Mouse (Mus musculus): ENCODE results near the gene Pacrg. TPM values are rescaled to one million over a fixed set of nuclear protein-coding genes. Genes with fewer than 3 reads are reported as not detected.

Gene Pacrg
- polyA plus RNA-seq, 1 experiment: 264 TPM

DNA sequence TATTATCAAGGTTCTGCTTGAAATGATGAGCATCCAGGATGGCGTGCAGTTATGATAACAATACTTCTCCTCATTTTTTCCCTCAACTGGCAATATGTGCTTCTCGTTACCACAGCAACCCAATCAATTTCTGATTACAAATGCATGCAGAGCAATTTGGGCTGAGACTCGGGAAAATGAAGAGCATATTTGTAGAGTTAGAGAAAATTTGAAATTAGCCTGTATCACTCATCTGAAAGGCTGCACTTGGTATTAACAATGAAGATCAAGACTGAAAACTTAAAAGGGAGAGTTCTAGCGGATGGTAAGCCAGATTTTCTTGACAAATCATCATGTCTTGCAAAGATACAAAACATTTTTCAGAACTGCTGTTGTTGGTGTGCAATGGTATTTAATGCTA lies 21.1 kb downstream of the Pacrg start:
- H3K27me3 ChIP-seq (ENCODE audit: control insufficient read depth, insufficient read depth, low read length): no peaks in the 10 kb centered on the region
- no peak overlapping the region for H3K27ac ChIP-seq (ENCODE audit: control insufficient read depth, insufficient read depth, low read depth, low read length)
- no peaks in the 10 kb centered on the region for H3K36me3 ChIP-seq (ENCODE audit: control insufficient read depth, insufficient read depth, low read length)
- no peak for TF ChIP-seq CTCF (IDR thresholded peaks at IDR 0.05; ENCODE audit: control insufficient read depth, insufficient read depth, insufficient replicate concordance, low read depth, low read length)
- TF ChIP-seq POLR2A (IDR thresholded peaks at IDR 0.05; ENCODE audit: control insufficient read depth, low read depth, low read length): no peak
- no peak overlapping the region for H3K4me3 ChIP-seq (ENCODE audit: control insufficient read depth, low read depth, low read length)
- H3K4me1 ChIP-seq (ENCODE audit: control insufficient read depth, insufficient read depth, low read length): no peaks in the 10 kb centered on the region

- no peak overlapping the region for H3K4me3 ChIP-seq (ENCODE audit: control insufficient read depth, low read depth, low read length)
- H3K27ac ChIP-seq (ENCODE audit: control insufficient read depth, insufficient read depth, low read depth, low read length): no peak overlapping the region
- H3K4me1 ChIP-seq (ENCODE audit: control insufficient read depth, insufficient read depth, low read length): no peaks in the 10 kb centered on the region
- no peak for TF ChIP-seq CTCF (IDR thresholded peaks at IDR 0.05; ENCODE audit: control insufficient read depth, insufficient read depth, insufficient replicate concordance, low read depth, low read length)
- no peak for TF ChIP-seq POLR2A (IDR thresholded peaks at IDR 0.05; ENCODE audit: control insufficient read depth, low read depth, low read length)
- no peaks in the 10 kb centered on the region for H3K36me3 ChIP-seq (ENCODE audit: control insufficient read depth, insufficient read depth, low read length)
- no peaks in the 10 kb centered on the region for H3K27me3 ChIP-seq (ENCODE audit: control insufficient read depth, insufficient read depth, low read length)
Measured at GRCm38 (mm10) chr17:10808571-10808970, 31.5 kb downstream of the Pacrg start.

- no peaks in the 10 kb centered on the region for H3K36me3 ChIP-seq (ENCODE audit: control insufficient read depth, insufficient read depth, low read length)
- no peak overlapping the region for H3K27ac ChIP-seq (ENCODE audit: control insufficient read depth, insufficient read depth, low read depth, low read length)
- H3K27me3 ChIP-seq (ENCODE audit: control insufficient read depth, insufficient read depth, low read length): no peaks in the 10 kb centered on the region
- no peaks in the 10 kb centered on the region for H3K4me1 ChIP-seq (ENCODE audit: control insufficient read depth, insufficient read depth, low read length)
- TF ChIP-seq POLR2A (IDR thresholded peaks at IDR 0.05; ENCODE audit: control insufficient read depth, low read depth, low read length) (no peak), CTCF (IDR thresholded peaks at IDR 0.05; ENCODE audit: control insufficient read depth, insufficient read depth, insufficient replicate concordance, low read depth, low read length) (no peak)
- H3K4me3 ChIP-seq (ENCODE audit: control insufficient read depth, low read depth, low read length): no peak overlapping the region
Measured at GRCm38 (mm10) chr17:10807261-10807998, 32.7 kb downstream of the Pacrg start.

GRCm38 (mm10) chr17:10806692-10807091 lies 33.4 kb downstream of the Pacrg start:
- H3K36me3 ChIP-seq (ENCODE audit: control insufficient read depth, insufficient read depth, low read length): no peaks in the 10 kb centered on the region
- H3K27me3 ChIP-seq (ENCODE audit: control insufficient read depth, insufficient read depth, low read length): no peaks in the 10 kb centered on the region
- no peaks in the 10 kb centered on the region for H3K4me1 ChIP-seq (ENCODE audit: control insufficient read depth, insufficient read depth, low read length)
- H3K4me3 ChIP-seq (ENCODE audit: control insufficient read depth, low read depth, low read length): no peak overlapping the region
- no peak overlapping the region for H3K27ac ChIP-seq (ENCODE audit: control insufficient read depth, insufficient read depth, low read depth, low read length)
- TF ChIP-seq CTCF (IDR thresholded peaks at IDR 0.05; ENCODE audit: control insufficient read depth, insufficient read depth, insufficient replicate concordance, low read depth, low read length) (no peak), POLR2A (IDR thresholded peaks at IDR 0.05; ENCODE audit: control insufficient read depth, low read depth, low read length) (no peak)

DNA sequence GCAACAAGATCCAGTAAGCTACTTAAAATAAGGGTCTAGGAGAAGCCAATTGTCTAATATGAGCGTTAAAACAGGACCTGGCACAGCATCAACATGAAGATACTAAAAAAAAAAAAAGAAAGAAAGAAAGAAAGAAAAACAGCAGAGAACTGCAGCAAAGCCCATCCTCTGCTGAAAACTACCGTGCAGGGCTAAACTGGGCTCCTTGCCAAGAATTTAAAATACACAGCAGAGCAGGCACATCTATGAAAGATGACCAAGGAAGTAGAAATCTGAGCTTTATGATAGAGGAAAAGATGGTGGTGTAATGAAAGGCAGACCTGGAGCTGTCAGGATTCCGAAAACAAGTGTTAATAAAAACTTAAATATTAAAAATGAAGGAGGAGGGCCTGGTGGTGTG lies 48.5 kb downstream of the Pacrg start:
- Histone ChIP-seq H3K27ac (ENCODE audit: control insufficient read depth, insufficient read depth, low read depth, low read length) (no peak overlapping the region), H3K4me3 (ENCODE audit: control insufficient read depth, low read depth, low read length) (no peak overlapping the region), H3K4me1 (ENCODE audit: control insufficient read depth, insufficient read depth, low read length) (no peaks in the 10 kb centered on the region), H3K27me3 (ENCODE audit: control insufficient read depth, insufficient read depth, low read length) (no peaks in the 10 kb centered on the region), H3K36me3 (ENCODE audit: control insufficient read depth, insufficient read depth, low read length) (no peaks in the 10 kb centered on the region)
- TF ChIP-seq POLR2A (IDR thresholded peaks at IDR 0.05; ENCODE audit: control insufficient read depth, low read depth, low read length): no peak
- no peak for TF ChIP-seq CTCF (IDR thresholded peaks at IDR 0.05; ENCODE audit: control insufficient read depth, insufficient read depth, insufficient replicate concordance, low read depth, low read length)

- Histone ChIP-seq H3K27ac (ENCODE audit: control insufficient read depth, insufficient read depth, low read depth, low read length) (no peak overlapping the region), H3K4me1 (ENCODE audit: control insufficient read depth, insufficient read depth, low read length) (no peaks in the 10 kb centered on the region), H3K27me3 (ENCODE audit: control insufficient read depth, insufficient read depth, low read length) (no peaks in the 10 kb centered on the region), H3K36me3 (ENCODE audit: control insufficient read depth, insufficient read depth, low read length) (no peaks in the 10 kb centered on the region), H3K4me3 (ENCODE audit: control insufficient read depth, low read depth, low read length) (no peak overlapping the region)
- TF ChIP-seq CTCF (IDR thresholded peaks at IDR 0.05; ENCODE audit: control insufficient read depth, insufficient read depth, insufficient replicate concordance, low read depth, low read length) (no peak), POLR2A (IDR thresholded peaks at IDR 0.05; ENCODE audit: control insufficient read depth, low read depth, low read length) (no peak)
Measured at GRCm38 (mm10) chr17:10784401-10784920, 55.6 kb downstream of the Pacrg start.

DNA sequence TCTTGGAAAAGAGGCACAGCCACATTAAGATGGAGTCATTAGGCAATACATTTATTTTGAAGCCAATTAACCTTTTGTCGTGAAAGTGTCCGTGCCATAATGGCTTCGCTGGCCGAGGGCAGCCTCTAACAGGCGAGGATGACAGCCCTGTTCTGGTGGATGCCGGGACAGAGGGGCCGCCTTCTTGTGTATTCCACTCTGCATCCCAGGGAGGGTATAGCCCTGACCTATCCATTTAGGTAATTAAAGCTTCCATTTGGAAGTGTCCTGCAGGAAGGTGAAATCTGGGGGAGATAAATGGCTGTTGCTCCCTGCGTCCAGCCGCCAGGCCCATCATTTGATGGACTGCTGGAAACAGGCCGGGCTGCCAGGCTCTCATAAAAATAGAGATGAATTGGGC lies 63.6 kb downstream of the Pacrg start:
- H3K4me1 ChIP-seq (ENCODE audit: control insufficient read depth, insufficient read depth, low read length): no peaks in the 10 kb centered on the region
- no peak overlapping the region for H3K4me3 ChIP-seq (ENCODE audit: control insufficient read depth, low read depth, low read length)
- TF ChIP-seq CTCF (IDR thresholded peaks at IDR 0.05; ENCODE audit: control insufficient read depth, insufficient read depth, insufficient replicate concordance, low read depth, low read length) (no peak), POLR2A (IDR thresholded peaks at IDR 0.05; ENCODE audit: control insufficient read depth, low read depth, low read length) (no peak)
- H3K27ac ChIP-seq (ENCODE audit: control insufficient read depth, insufficient read depth, low read depth, low read length): no peak overlapping the region
- no peaks in the 10 kb centered on the region for H3K27me3 ChIP-seq (ENCODE audit: control insufficient read depth, insufficient read depth, low read length)
- no peaks in the 10 kb centered on the region for H3K36me3 ChIP-seq (ENCODE audit: control insufficient read depth, insufficient read depth, low read length)
